Mouse (Mus musculus) A20 (cell line): ENCODE measurements around the gene Scgb1b29.
"Not testable (repeated sequence)": the region's sequence is repeated elsewhere in the genome, so short reads cannot be mapped to it uniquely, and the experiment has no call there.

Source experiments
- DNase-seq: peaks from one replicate; pipeline ENCODE4 v3.0.0-alpha.2; 2011; ENCODE audit warnings: low read depth, low spot score

Scgb1b29 gene

GRCm38 (mm10) chr7:32441241-32441640, at the start of gene Scgb1b29:
Gene Scgb1b29 (plus strand): TSS chr7:32441541.
- DNase-seq, result not testable (repeated sequence)

DNA sequence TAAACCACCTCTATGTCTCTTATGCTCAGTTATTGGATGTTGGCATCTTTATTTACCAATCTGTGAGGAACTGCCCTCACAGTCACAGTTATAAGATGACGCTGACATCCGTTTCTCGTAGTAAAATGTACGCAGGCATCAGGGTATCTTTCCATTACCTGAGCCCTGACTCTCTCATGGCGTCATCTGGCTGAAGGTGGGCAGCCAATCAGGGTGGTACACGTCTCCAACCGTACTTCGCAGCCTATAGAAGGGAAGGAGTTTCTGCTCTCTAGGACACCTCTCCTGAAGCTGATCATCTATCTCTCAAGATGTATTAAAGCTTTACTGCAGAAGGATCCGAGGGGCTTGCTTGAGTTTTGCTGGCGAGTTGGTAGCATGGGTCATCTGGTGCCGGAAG, 12.7 kb upstream of the Scgb1b29 start:
- not testable (repeated sequence) for DNase-seq
